Mouse (Mus musculus) left cerebral cortex, adult 2 months (tissue): ENCODE data around the gene Ocln. TPM values are rescaled to one million over a fixed set of nuclear protein-coding genes. Genes with fewer than 3 reads are reported as not detected.

ENCODE experiments used
- DNase-seq, 2 experiments: peaks; one replicate each; pipeline ENCODE4 v3.0.0; 2021 to 2022; ENCODE audit warnings: low spot score in 2 of 2, mixed read lengths in 1 of 2; ENCODE audit errors: extremely low spot score in 1 of 2
- H3K27ac ChIP-seq: fragments of 200-600 bp; 2 replicates; pipeline ENCODE4 v1.8.1; 2022
- H3K4me3 ChIP-seq: fragments of 200-600 bp; 2 replicates; pipeline ENCODE4 v1.8.1; 2022
- CTCF ChIP-seq: fragments of 200-600 bp; IDR thresholded peaks from 2 replicates; pipeline ENCODE4 v1.8.1; 2022; ENCODE audit warnings: antibody characterized with exemption, mild to moderate bottlenecking, moderate library complexity
- intact Hi-C: fragments of 180-260 bp; cut with DNase I; formaldehyde crosslinking; loops from one replicate; pipeline ENCODE4 v1.15.1; 2025
- total RNA-seq, 2 experiments: library from RNA; stranded (reverse); gene quantifications; 2 replicates each; pipeline ENCODE4 v1.2.3; 2021

Ocln gene
- total RNA-seq, 2 experiments from 2014 or later: 7.1 to 8.0 TPM

DNA sequence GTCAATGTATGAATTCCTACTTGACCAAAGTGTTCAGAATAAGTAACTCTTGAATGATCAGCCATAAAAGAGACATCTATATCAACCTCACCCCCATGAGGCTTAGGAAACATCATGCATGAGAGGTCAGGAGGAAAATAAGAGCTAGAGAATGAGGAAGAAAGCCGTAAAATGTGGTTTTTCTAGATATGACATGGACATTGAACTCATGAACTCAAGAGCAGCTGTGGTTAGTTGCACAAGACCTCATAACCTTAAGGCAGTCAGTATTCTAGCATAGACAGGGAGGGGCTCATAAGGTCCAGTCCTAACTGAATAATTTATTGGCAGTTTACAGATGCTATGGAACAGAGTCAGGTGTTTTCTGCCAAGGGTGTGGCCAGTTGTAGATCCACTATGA lies 103.0 kb downstream of the Ocln start:
- no peak for TF ChIP-seq CTCF
- intact Hi-C loops: no loop called here
- DNase-seq: no peak
- Histone ChIP-seq H3K4me3 (no peak overlapping the region), H3K27ac (no peak overlapping the region)

Other genes starting within 250 kb of the Ocln start
- gene Naip6, start 235.0 kb downstream of the Ocln start, total RNA-seq: under 1 TPM; 0.19 to 0.25 TPM
- under 1 TPM; 0.16 to 0.25 TPM for gene Naip1, start 99.8 kb downstream of the Ocln start, total RNA-seq
- 10 to 100 TPM; 42.4 to 47.5 TPM for gene Gtf2h2, start 60.1 kb downstream of the Ocln start, total RNA-seq
- 1 to 10 TPM; 1.6 to 1.9 TPM for gene Marveld2, start 64.3 kb upstream of the Ocln start, total RNA-seq
- gene Ak6, start 98.3 kb upstream of the Ocln start, total RNA-seq: 10 to 100 TPM; 66.9 to 86.2 TPM
- gene Rad17, start 98.3 kb upstream of the Ocln start, total RNA-seq: 10 to 100 TPM; 14.1 to 14.6 TPM
- gene Taf9, start 98.9 kb upstream of the Ocln start, total RNA-seq: 10 to 100 TPM; 23.9 to 34.0 TPM
- gene Ccdc125, start 117.0 kb upstream of the Ocln start, total RNA-seq: under 1 TPM in 1 of 2 experiments, not detected in 1; 0.59 TPM
- gene Cdk7, start 178.2 kb upstream of the Ocln start, total RNA-seq: 10 to 100 TPM; 37.4 to 43.9 TPM
- gene Mrps36, start 191.9 kb upstream of the Ocln start, total RNA-seq: 10 to 100 TPM; 51.1 to 51.6 TPM
- 1 to 10 TPM in 1 of 2 experiments, under 1 TPM in 1; 0.75 to 1.1 TPM for gene Cenph, start 223.2 kb upstream of the Ocln start, total RNA-seq
- under 1 TPM; 0.84 TPM for gene Ccnb1, start 233.9 kb upstream of the Ocln start, total RNA-seq